Mouse (Mus musculus) kidney, postnatal 0 days (tissue): Measurements from ENCODE around the gene Guk1. TPM values are rescaled to one million over a fixed set of nuclear protein-coding genes. Genes with fewer than 3 reads are reported as not detected.
"Not testable (repeated sequence)": the region's sequence is repeated elsewhere in the genome, so short reads cannot be mapped to it uniquely, and the experiment has no call there.

Experiments used
- ATAC-seq: fragments of 200-750 bp; cut with Nextera tagmentation; replicated peaks from 2 replicates; pipeline ENCODE4 v1.8.0; 2017; ENCODE audit warnings: low read depth, moderate number of reproducible peaks, moderate TSS enrichment, moderate library complexity; ENCODE audit not compliant: low FRiP score
- DNase-seq: peaks from one replicate; pipeline ENCODE4 v3.0.0-alpha.2; 2016; ENCODE audit warnings: low spot score
- H3K27ac ChIP-seq: fragments of 300-500 bp; sonication (generic); 2 replicates; pipeline ENCODE4 v1.5.1; 2014; ENCODE audit warnings: mild to moderate bottlenecking
- H3K27me3 ChIP-seq: fragments of 300-500 bp; sonication (generic); 2 replicates; pipeline ENCODE4 v1.6.1; 2014; ENCODE audit warnings: low read length, mixed read lengths; ENCODE audit not compliant: insufficient read depth
- H3K36me3 ChIP-seq: fragments of 300-500 bp; sonication (generic); 2 replicates; pipeline ENCODE4 v1.6.1; 2014; ENCODE audit warnings: low read length, mixed read lengths; ENCODE audit not compliant: insufficient read depth
- H3K4me1 ChIP-seq: fragments of 300-500 bp; sonication (generic); replicated peaks from 2 replicates; pipeline ENCODE4 v1.6.1; 2014; ENCODE audit warnings: antibody characterized with exemption, low read length, mixed read lengths; ENCODE audit not compliant: insufficient read depth
- H3K4me2 ChIP-seq: fragments of 300-500 bp; sonication (generic); 2 replicates; pipeline ENCODE4 v1.6.1; 2014; ENCODE audit warnings: mild to moderate bottlenecking, low read length, moderate library complexity, mixed read lengths
- H3K4me3 ChIP-seq: fragments of 300-500 bp; sonication (generic); replicated peaks from 2 replicates; pipeline ENCODE4 v1.5.1; 2014; ENCODE audit warnings: low read depth, low read length
- H3K9ac ChIP-seq: fragments of 300-500 bp; sonication (generic); 2 replicates; pipeline ENCODE4 v1.6.1; 2014; ENCODE audit warnings: low read depth, low read length
- H3K9me3 ChIP-seq: fragments of 300-500 bp; sonication (generic); replicated peaks from 2 replicates; pipeline ENCODE4 v1.6.1; 2016; ENCODE audit warnings: low read length, inconsistent platforms, mixed read lengths
- CTCF ChIP-seq: IDR thresholded peaks from 2 replicates; pipeline ENCODE4 v1.5.1; 2016; ENCODE audit warnings: antibody characterized with exemption, low read depth, mild to moderate bottlenecking, moderate library complexity
- WGBS: fragments of 180-500 bp; shearing (Covaris S2); extraction: QIAGEN DNeasy Blood & Tissue Kit; methylation state at CpG from one replicate; pipeline ENCODE4 v1.1.7; 2014; 5-methylcytosine and 5-hydroxymethylcytosine counted together
- polyA plus RNA-seq: library from polyadenylated mRNA; unstranded; fragments of >200 nt; fragmentation: Nextera tagmentation; extraction: Ambion mirVana; gene quantifications from 2 replicates; pipeline ENCODE4 v1.2.1, GENCODE M21; 2015

The Guk1 gene
- polyA plus RNA-seq, 1 experiment from 2014 or later, result 135 TPM

- Histone ChIP-seq H3K9me3 (no peaks in the 10 kb centered on the region), H3K36me3 (peaks cover 17% of the 10 kb centered on the region; the same call in 1 of the 2 replicates), H3K4me3 (no peak overlapping the region), H3K4me2 (no peak overlapping the region), H3K27me3 (no peaks in the 10 kb centered on the region), H3K27ac (no peak overlapping the region), H3K4me1 (no peaks in the 10 kb centered on the region; the same call in 1 of the 2 replicates), H3K9ac (no peak overlapping the region)
- no peak for TF ChIP-seq CTCF
- DNase-seq (no peak), ATAC-seq (no peak)
- 89% methylated on average over 12 of the region's 12 CpGs for WGBS
These were observed 21.0 kb upstream of the Guk1 start for GRCm38 (mm10) chr11:59212892-59213494.

GRCm38 (mm10) chr11:59212320-59212719 lies 20.3 kb upstream of the Guk1 start:
- not testable (repeated sequence) for H3K27ac ChIP-seq, H3K9ac ChIP-seq, H3K4me1 ChIP-seq, H3K9me3 ChIP-seq, H3K4me3 ChIP-seq, ATAC-seq, H3K27me3 ChIP-seq, DNase-seq, H3K4me2 ChIP-seq
- H3K36me3 ChIP-seq, result peaks cover 17% of the 10 kb centered on the region; the same call in 1 of the 2 replicates
- 66% methylated on average over 12 of the region's 12 CpGs for WGBS

- peaks cover 17% of the 10 kb centered on the region; the same call in 1 of the 2 replicates for H3K36me3 ChIP-seq
- H3K27me3 ChIP-seq, H3K4me1 ChIP-seq, DNase-seq, H3K4me3 ChIP-seq, H3K4me2 ChIP-seq, ATAC-seq, H3K9ac ChIP-seq, H3K27ac ChIP-seq, H3K9me3 ChIP-seq: not testable (repeated sequence)
- WGBS, result 86% methylated on average over 6 of the region's 9 CpGs
These were observed 19.5 kb upstream of the Guk1 start for GRCm38 (mm10) chr11:59211561-59211960.

GRCm38 (mm10) chr11:59210020-59210419 lies 18.0 kb upstream of the Guk1 start:
- no peaks in the 10 kb centered on the region for H3K27me3 ChIP-seq
- no peak for ATAC-seq
- H3K36me3 ChIP-seq, result peaks cover 23% of the 10 kb centered on the region
- no peaks in the 10 kb centered on the region for H3K4me1 ChIP-seq
- DNase-seq, result no peak
- H3K27ac ChIP-seq, result no peak overlapping the region
- H3K4me3 ChIP-seq, result no peak overlapping the region
- no peak overlapping the region for H3K4me2 ChIP-seq
- TF ChIP-seq CTCF, result no peak
- WGBS, result 73% methylated on average over 4 of the region's 4 CpGs
- H3K9ac ChIP-seq, result no peak overlapping the region
- no peaks in the 10 kb centered on the region for H3K9me3 ChIP-seq

- no peaks in the 10 kb centered on the region for H3K27me3 ChIP-seq
- H3K9ac ChIP-seq, result no peak overlapping the region
- H3K9me3 ChIP-seq, result no peaks in the 10 kb centered on the region
- no peak for TF ChIP-seq CTCF
- DNase-seq, result no peak
- H3K27ac ChIP-seq, result peak overlapping the region; percentile 95; the same call in 1 of the 2 replicates
- H3K36me3 ChIP-seq, result peaks cover 21% of the 10 kb centered on the region
- WGBS, result 63% methylated on average over 5 of the region's 5 CpGs
- ATAC-seq, result no peak
- no peak overlapping the region; the same call in 1 of the 2 replicates for H3K4me3 ChIP-seq
- H3K4me1 ChIP-seq, result no peaks in the 10 kb centered on the region
- peak overlapping the region; percentile 71; the same call in 1 of the 2 replicates for H3K4me2 ChIP-seq
These were observed 17.6 kb upstream of the Guk1 start for GRCm38 (mm10) chr11:59209580-59209979.

- H3K9ac ChIP-seq, result peak overlapping the region; percentile 93
- TF ChIP-seq CTCF, result peak; percentile 83
- no peaks in the 10 kb centered on the region for H3K4me1 ChIP-seq
- peak overlapping the region; percentile 71 for H3K4me2 ChIP-seq
- peak; percentile 69 for ATAC-seq
- peak overlapping the region; percentile 95 for H3K27ac ChIP-seq
- peak overlapping the region; percentile 80 for H3K4me3 ChIP-seq
- H3K9me3 ChIP-seq, result no peaks in the 10 kb centered on the region
- DNase-seq, result peak; percentile 90
- no peaks in the 10 kb centered on the region for H3K27me3 ChIP-seq
- 5% methylated on average over 18 of the region's 18 CpGs for WGBS
- H3K36me3 ChIP-seq, result peaks cover 21% of the 10 kb centered on the region
These were observed 17.0 kb upstream of the Guk1 start for GRCm38 (mm10) chr11:59209003-59209441.
